Comparison of ENCODE assay signal across 8 mouse cellular contexts in the genomic region with DNA sequence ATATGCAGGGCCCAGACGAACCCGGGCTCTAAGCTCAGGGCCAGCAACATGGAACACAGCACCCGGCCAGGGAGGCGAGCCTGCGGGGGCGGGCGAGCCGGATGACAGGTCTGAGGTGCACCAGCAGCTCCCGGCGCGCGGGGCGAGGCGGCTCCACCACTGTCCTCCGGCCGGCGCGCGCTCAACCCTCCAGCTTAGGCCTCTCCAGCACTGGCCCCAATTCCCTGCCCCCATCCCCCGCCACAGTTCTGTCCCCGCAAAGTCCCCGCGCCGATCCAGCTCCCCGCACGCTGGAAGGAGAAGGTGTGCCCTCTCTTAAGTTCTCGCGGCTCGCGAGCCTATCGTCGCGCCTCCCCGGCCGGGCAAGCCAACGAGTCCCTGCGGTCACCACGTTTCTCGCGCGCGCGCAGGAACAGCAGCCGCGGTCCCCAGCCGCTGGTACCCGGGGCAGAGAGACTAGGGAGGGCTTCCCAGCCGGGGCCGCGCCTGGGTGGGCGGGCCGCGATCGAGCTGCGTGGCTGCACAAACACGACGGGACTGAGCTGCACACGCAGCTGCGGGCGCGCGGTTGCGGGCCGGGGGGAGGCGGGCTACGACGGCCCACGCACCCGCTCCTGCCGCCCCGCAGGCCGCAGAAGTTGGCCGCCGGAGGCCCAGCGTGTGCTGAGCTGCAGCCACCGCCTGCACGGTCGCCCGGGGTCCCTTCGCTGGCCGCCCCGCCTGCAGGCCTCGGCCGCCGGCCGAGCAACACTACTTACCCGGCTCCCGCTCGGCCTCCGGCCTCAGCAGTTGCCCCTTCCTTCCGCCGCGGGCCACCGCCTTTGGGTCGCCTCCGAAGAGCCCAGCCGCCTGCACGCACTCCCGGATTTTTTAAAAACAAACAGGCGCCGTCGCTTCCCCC. TPM values are rescaled to one million over a fixed set of nuclear protein-coding genes. Genes with fewer than 3 reads are reported as not detected.
DNase-seq lines count a peak whose midpoint lies in the region; ATAC-seq and TF ChIP-seq lines count a peak whose summit lies in the region.

No protein-coding gene starts in this region.

- peaks cover 93% of the 10 kb centered on the region for H3K4me1 ChIP-seq in heart, embryonic 10.5 days
- H3K4me1 ChIP-seq in kidney, postnatal 0 days (replicated peaks; ENCODE audit: insufficient read depth, low read length) = peaks cover 50% of the 10 kb centered on the region
- peaks cover 44% of the 10 kb centered on the region for H3K4me1 ChIP-seq in lung, adult 2 months (ENCODE audit: control insufficient read depth, insufficient read depth, low read length)
- H3K4me1 ChIP-seq in neural tube, embryonic 14.5 days (ENCODE audit: control insufficient read depth, insufficient read depth, low read length) = peaks cover 36% of the 10 kb centered on the region

- no peaks in the 10 kb centered on the region for H3K9me3 ChIP-seq in heart, embryonic 10.5 days
- H3K9me3 ChIP-seq in kidney, postnatal 0 days (replicated peaks; ENCODE audit: low read length) = no peaks in the 10 kb centered on the region
- H3K9me3 ChIP-seq in neural tube, embryonic 14.5 days (ENCODE audit: control insufficient read depth, low read length) = no peaks in the 10 kb centered on the region

- H3K27me3 ChIP-seq in heart, embryonic 10.5 days (ENCODE audit: insufficient read depth, poor library complexity, severe bottlenecking) = no peaks in the 10 kb centered on the region
- H3K27me3 ChIP-seq in kidney, postnatal 0 days (ENCODE audit: insufficient read depth, low read length) = no peaks in the 10 kb centered on the region
- H3K27me3 ChIP-seq in neural tube, embryonic 14.5 days (ENCODE audit: control insufficient read depth, insufficient read depth, low read length) = no peaks in the 10 kb centered on the region

- peak overlapping the region; percentile 98 for H3K27ac ChIP-seq in heart, embryonic 10.5 days
- peak overlapping the region; percentile 98 for H3K27ac ChIP-seq in kidney, postnatal 0 days
- peak overlapping the region; percentile 95 for H3K27ac ChIP-seq in neural tube, embryonic 14.5 days (ENCODE audit: low read depth, low read length)

- DNase-seq in adrenal gland, adult 2 months = peak; percentile 86
- DNase-seq in embryo, embryonic 9.5 days (ENCODE audit: extremely low spot score) = peak; percentile 73
- peak; percentile 88 for DNase-seq in heart, embryonic 10.5 days (ENCODE audit: low spot score)
- DNase-seq in kidney, postnatal 0 days (ENCODE audit: low spot score) = peak; percentile 77
- DNase-seq in lung, adult 2 months = peak; percentile 71
- peak; percentile 74 for DNase-seq in thymus, postnatal 4 days

- peak; percentile 28 for ATAC-seq in CD4-positive, CD25-positive, alpha-beta regulatory T cell, adult 4 months
- ATAC-seq in kidney, postnatal 0 days (replicated peaks; ENCODE audit: low FRiP score, low read depth) = peak; percentile 23
- ATAC-seq in neural tube, embryonic 14.5 days (ENCODE audit: low read depth) = peak; percentile 66

- TF ChIP-seq POLR2A in lung, adult 2 months (IDR thresholded peaks at IDR 0.05; ENCODE audit: borderline replicate concordance, extremely low read depth, low read depth, low read length) = no peak

- H3K4me3 ChIP-seq in heart, embryonic 10.5 days = peak overlapping the region; percentile 80
- H3K4me3 ChIP-seq in kidney, postnatal 0 days (replicated peaks; ENCODE audit: low read depth, low read length) = peak overlapping the region; percentile 64
- H3K4me3 ChIP-seq in lung, adult 2 months (replicated peaks; ENCODE audit: extremely low read depth, low read depth, low read length) = peak overlapping the region; percentile 89
- peak overlapping the region; percentile 74 for H3K4me3 ChIP-seq in neural tube, embryonic 14.5 days (ENCODE audit: low read depth, low read length)

- H3K4me2 ChIP-seq in kidney, postnatal 0 days (ENCODE audit: low read length) = peak overlapping the region; percentile 99
- peak overlapping the region; percentile 97 for H3K4me2 ChIP-seq in neural tube, embryonic 14.5 days (ENCODE audit: low read depth, low read length)

- peak overlapping the region; percentile 96 for H3K9ac ChIP-seq in kidney, postnatal 0 days (ENCODE audit: low read depth, low read length)
- H3K9ac ChIP-seq in neural tube, embryonic 14.5 days (replicated peaks; ENCODE audit: low read depth, low read length) = peak overlapping the region; percentile 88

- no peak for TF ChIP-seq CTCF in kidney, postnatal 0 days (IDR thresholded peaks at IDR 0.05; ENCODE audit: low read depth)
- no peak for TF ChIP-seq CTCF in lung, adult 2 months (IDR thresholded peaks at IDR 0.05; ENCODE audit: insufficient read depth, low read length)

- no peaks in the 10 kb centered on the region for H3K36me3 ChIP-seq in heart, embryonic 10.5 days
- H3K36me3 ChIP-seq in kidney, postnatal 0 days (ENCODE audit: insufficient read depth, low read length) = no peaks in the 10 kb centered on the region
- no peaks in the 10 kb centered on the region for H3K36me3 ChIP-seq in neural tube, embryonic 14.5 days (ENCODE audit: control insufficient read depth, insufficient read depth, low read length)

- under 1% methylated on average over 100 of the region's 102 CpGs for WGBS in heart, embryonic 10.5 days
- WGBS in kidney, postnatal 0 days = under 1% methylated on average over 96 of the region's 102 CpGs
- under 1% methylated on average over 98 of the region's 102 CpGs for WGBS in lung, adult 2 months
- WGBS in neural tube, embryonic 14.5 days = under 1% methylated on average over 77 of the region's 102 CpGs

RNA-seq across cellular contexts. Expression of a gene that starts 25.7 kb away (rescaled TPM):
- polyA plus RNA-seq in CD4-positive, CD25-positive, alpha-beta regulatory T cell, adult 4 months (2017; shearing (Covaris generic)) = 1 to 10 TPM; 7.3 to 8.2 TPM
- 10 to 100 TPM; 17.0 to 22.7 TPM for total RNA-seq in adrenal gland, adult 2 months (2021)
- 14.4 and 20.4 TPM in 2 replicates for polyA plus RNA-seq in adrenal gland, adult 2 months (2012; rRNA removed)
- 8.0 and 10.5 TPM in 2 replicates for polyA plus RNA-seq in heart, embryonic 10.5 days (2016; fragmentation: Nextera tagmentation; extraction: Ambion mirVana)
- polyA plus RNA-seq in kidney, postnatal 0 days (2015; fragmentation: Nextera tagmentation; extraction: Ambion mirVana) = 4.8 and 5.8 TPM in 2 replicates
- 26.5 and 29.5 TPM in 2 replicates for polyA plus RNA-seq in lung, adult 2 months (2012; rRNA removed)
- polyA plus RNA-seq in neural tube, embryonic 14.5 days (2014; fragmentation: Nextera tagmentation; extraction: Ambion mirVana) = 4.2 and 4.5 TPM in 2 replicates

RNA-seq across cellular contexts. Expression of a gene that starts 44.7 kb away (rescaled TPM):
- not detected for polyA plus RNA-seq in CD4-positive, CD25-positive, alpha-beta regulatory T cell, adult 4 months (2017; shearing (Covaris generic))
- under 1 TPM; 0.28 to 0.43 TPM for total RNA-seq in adrenal gland, adult 2 months (2021)
- 0.15 TPM in 1 of 2 replicates, not detected in the other for polyA plus RNA-seq in adrenal gland, adult 2 months (2012; rRNA removed)
- polyA plus RNA-seq in heart, embryonic 10.5 days (2016; fragmentation: Nextera tagmentation; extraction: Ambion mirVana) = 0.71 and 1.1 TPM in 2 replicates
- 0.33 and 0.50 TPM in 2 replicates for polyA plus RNA-seq in kidney, postnatal 0 days (2015; fragmentation: Nextera tagmentation; extraction: Ambion mirVana)
- 0.84 and 1.3 TPM in 2 replicates for polyA plus RNA-seq in lung, adult 2 months (2012; rRNA removed)
- polyA plus RNA-seq in neural tube, embryonic 14.5 days (2014; fragmentation: Nextera tagmentation; extraction: Ambion mirVana) = 3.4 and 3.9 TPM in 2 replicates

Comparison
In these comparisons a context has a peak if more than half of its experiments do, and no peak if none do; other contexts are left out.
1. Peak in every context shown above with its lines: DNase-seq, ATAC-seq, H3K4me3 ChIP-seq and H3K27ac ChIP-seq.